Mouse (Mus musculus): ENCODE results near the gene Gm5767. TPM values are rescaled to one million over a fixed set of nuclear protein-coding genes. Genes with fewer than 3 reads are reported as not detected.
"Not testable (repeated sequence)": the region's sequence is repeated elsewhere in the genome, so short reads cannot be mapped to it uniquely, and the experiment has no call there.

The Gm5767 gene
- polyA plus RNA-seq, 1 experiment: 2.3 TPM

GRCm38 (mm10) chr16:8714851-8715250 is 34.3 kb downstream of the Gm5767 start:
- no peak for DNase-seq (ENCODE audit: low read depth)

DNA sequence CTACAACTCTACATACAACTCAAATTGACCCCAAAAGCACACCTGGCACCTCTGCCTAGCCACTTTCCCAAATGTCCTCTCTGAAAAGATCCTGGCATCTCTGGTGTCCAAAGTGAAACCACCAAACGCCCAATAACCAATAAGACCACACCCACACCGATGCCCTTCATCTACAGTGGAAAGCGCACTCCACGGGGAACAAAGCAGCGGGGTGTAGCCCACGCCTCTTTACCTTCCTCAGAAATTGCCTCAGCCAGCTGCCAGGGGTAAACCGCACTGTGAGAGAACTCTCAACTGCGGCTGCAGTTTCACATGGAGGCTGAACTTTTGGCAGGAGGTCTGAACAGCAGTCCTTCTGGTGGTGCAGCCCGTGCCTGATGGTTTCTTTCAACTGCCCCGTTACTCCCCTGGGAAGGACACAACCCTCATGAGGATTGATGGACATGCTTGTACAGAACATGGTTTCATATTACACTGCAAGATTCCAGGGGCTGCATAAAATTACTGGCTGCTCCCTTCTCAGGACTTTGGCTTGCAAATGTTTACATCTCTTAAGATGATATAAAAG is 35.0 kb downstream of the Gm5767 start:
- no peak for DNase-seq (ENCODE audit: low read depth)

GRCm38 (mm10) chr16:8716300-8716699 is 35.7 kb downstream of the Gm5767 start:
- DNase-seq (ENCODE audit: low read depth): no peak

- DNase-seq (ENCODE audit: low read depth): no peak
Measured at GRCm38 (mm10) chr16:8717744-8718143, 37.2 kb downstream of the Gm5767 start.

DNA sequence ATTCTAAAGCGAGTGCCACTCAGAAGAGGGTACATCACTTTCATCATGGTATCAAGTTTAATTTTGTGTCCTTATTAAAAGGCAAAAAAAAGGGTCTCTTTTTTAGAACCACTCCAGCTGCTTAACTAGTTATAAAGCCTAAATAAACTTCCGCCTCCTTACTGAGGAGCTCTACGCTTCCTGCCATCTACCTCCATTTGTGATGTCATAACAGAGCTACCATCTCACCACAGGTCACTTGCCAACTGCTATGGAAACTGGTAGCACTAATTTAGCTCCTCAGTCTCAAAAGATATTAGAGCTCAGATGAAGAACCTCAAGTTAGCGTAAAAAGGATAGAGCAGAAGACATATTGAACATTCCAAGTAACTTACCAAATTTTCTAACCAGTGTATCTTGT is 39.9 kb downstream of the Gm5767 start:
- no peak for DNase-seq (ENCODE audit: low read depth)

DNA sequence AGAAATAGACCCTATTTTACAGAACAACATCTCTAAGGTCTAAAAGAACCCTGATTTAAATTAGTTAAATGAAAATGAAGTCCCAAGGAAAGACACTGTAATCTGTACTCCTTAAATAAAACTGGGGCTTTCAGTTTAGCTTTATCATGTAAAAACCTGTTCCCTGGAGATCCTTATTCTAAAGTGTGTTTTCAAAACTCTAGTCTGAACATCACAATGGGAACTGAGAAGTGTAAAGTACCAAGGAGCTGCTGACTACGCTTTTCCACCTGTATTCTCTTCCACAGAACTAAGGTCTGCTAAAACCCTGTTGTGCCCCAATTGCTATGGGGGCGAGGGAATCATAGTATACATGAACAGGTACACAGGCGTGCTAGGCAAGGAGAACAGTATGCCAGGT is 43.5 kb downstream of the Gm5767 start:
- no peak for DNase-seq (ENCODE audit: low read depth)

- DNase-seq (ENCODE audit: low read depth): no peak
Measured at GRCm38 (mm10) chr16:8725807-8726206, 45.2 kb downstream of the Gm5767 start.

- DNase-seq (ENCODE audit: low read depth): no peak
Measured at GRCm38 (mm10) chr16:8728111-8728748, 47.7 kb downstream of the Gm5767 start.

GRCm38 (mm10) chr16:8731630-8732029 is 51.1 kb downstream of the Gm5767 start:
- DNase-seq (ENCODE audit: low read depth): no peak

GRCm38 (mm10) chr16:8732450-8732849 is 51.9 kb downstream of the Gm5767 start:
- DNase-seq (ENCODE audit: low read depth): not testable (repeated sequence)

Other genes with a start within 250 kb of the Gm5767 start
- gene Mettl22, start 210.0 kb upstream of the Gm5767 start, polyA plus RNA-seq (2012; rRNA removed): 17.8 and 25.0 TPM in 2 replicates
- 17.3 and 17.8 TPM in 2 replicates for gene Abat, start 167.3 kb upstream of the Gm5767 start, polyA plus RNA-seq (2012; rRNA removed)
- gene Pmm2, start 43.1 kb upstream of the Gm5767 start, polyA plus RNA-seq (2012; rRNA removed): 59.8 and 66.5 TPM in 2 replicates
- 12.1 and 12.3 TPM in 2 replicates for gene Tmem186, start 43.1 kb upstream of the Gm5767 start, polyA plus RNA-seq (2012; rRNA removed)
- 74.0 and 101 TPM in 2 replicates for gene Carhsp1, start 8.6 kb upstream of the Gm5767 start, polyA plus RNA-seq (2012; rRNA removed)
- gene Usp7, start 111.5 kb downstream of the Gm5767 start, polyA plus RNA-seq (2012; rRNA removed): 30.6 and 39.9 TPM in 2 replicates
- gene 1810013L24Rik, start 149.3 kb downstream of the Gm5767 start, polyA plus RNA-seq (2012; rRNA removed): 25.6 and 29.4 TPM in 2 replicates

Measured in gonadal fat pad, adult 2 months (tissue).